Mouse (Mus musculus) limb, embryonic 11.5 days (tissue): Measurements from ENCODE around the gene Clgn. TPM values are rescaled to one million over a fixed set of nuclear protein-coding genes. Genes with fewer than 3 reads are reported as not detected.

Experiments
- ATAC-seq: fragments of 200-750 bp; cut with Nextera tagmentation; 2 replicates; pipeline ENCODE4 v1.8.0; 2017; ENCODE audit warnings: low read depth; ENCODE audit not compliant: insufficient number of reproducible peaks, low FRiP score, low TSS enrichment
- DNase-seq: peaks from one replicate; pipeline ENCODE4 v3.0.0-alpha.2; 2015; ENCODE audit warnings: low spot score
- H3K27ac ChIP-seq: fragments of 300-500 bp; sonication (generic); replicated peaks from 2 replicates; pipeline ENCODE4 v1.5.1; 2014; ENCODE audit warnings: low read depth, mild to moderate bottlenecking, low read length
- H3K27me3 ChIP-seq: fragments of 300-500 bp; sonication (generic); 2 replicates; pipeline ENCODE4 v1.6.1; 2014; ENCODE audit warnings: mild to moderate bottlenecking, low read length, mixed read lengths; ENCODE audit not compliant: control insufficient read depth, insufficient read depth
- H3K36me3 ChIP-seq: fragments of 300-500 bp; sonication (generic); 2 replicates; pipeline ENCODE4 v1.6.1; 2014; ENCODE audit warnings: mild to moderate bottlenecking, low read length, moderate library complexity, mixed read lengths; ENCODE audit not compliant: control insufficient read depth, insufficient read depth
- H3K4me1 ChIP-seq: fragments of 300-500 bp; sonication (generic); 2 replicates; pipeline ENCODE4 v1.6.1; 2014; ENCODE audit warnings: low read length, mixed read lengths; ENCODE audit not compliant: control insufficient read depth, insufficient read depth
- H3K4me2 ChIP-seq: fragments of 300-500 bp; sonication (generic); 2 replicates; pipeline ENCODE4 v1.6.1; 2014; ENCODE audit warnings: low read depth, mild to moderate bottlenecking, moderate library complexity; ENCODE audit not compliant: severe bottlenecking
- H3K4me3 ChIP-seq: fragments of 300-500 bp; sonication (generic); 2 replicates; pipeline ENCODE4 v1.5.1; 2014; ENCODE audit warnings: low read depth, low read length
- H3K9ac ChIP-seq: fragments of 300-500 bp; sonication (generic); 2 replicates; pipeline ENCODE4 v1.6.1; 2014; ENCODE audit warnings: mild to moderate bottlenecking, low read length
- H3K9me3 ChIP-seq: fragments of 300-500 bp; sonication (generic); 2 replicates; pipeline ENCODE4 v1.6.1; 2016; ENCODE audit warnings: low read length; ENCODE audit not compliant: control insufficient read depth
- WGBS: fragments of 180-500 bp; shearing (Covaris S2); extraction: QIAGEN DNeasy Blood & Tissue Kit; methylation state at CpG from one replicate; pipeline ENCODE4 v1.1.7; 2014; 5-methylcytosine and 5-hydroxymethylcytosine counted together
- polyA plus RNA-seq: library from polyadenylated mRNA; unstranded; fragments of >200 nt; fragmentation: Nextera tagmentation; extraction: Ambion mirVana; gene quantifications from 2 replicates; pipeline ENCODE4 v1.2.1, GENCODE M21; 2014

Clgn gene
- polyA plus RNA-seq, 1 experiment from 2014 or later: 2.7 TPM

DNA sequence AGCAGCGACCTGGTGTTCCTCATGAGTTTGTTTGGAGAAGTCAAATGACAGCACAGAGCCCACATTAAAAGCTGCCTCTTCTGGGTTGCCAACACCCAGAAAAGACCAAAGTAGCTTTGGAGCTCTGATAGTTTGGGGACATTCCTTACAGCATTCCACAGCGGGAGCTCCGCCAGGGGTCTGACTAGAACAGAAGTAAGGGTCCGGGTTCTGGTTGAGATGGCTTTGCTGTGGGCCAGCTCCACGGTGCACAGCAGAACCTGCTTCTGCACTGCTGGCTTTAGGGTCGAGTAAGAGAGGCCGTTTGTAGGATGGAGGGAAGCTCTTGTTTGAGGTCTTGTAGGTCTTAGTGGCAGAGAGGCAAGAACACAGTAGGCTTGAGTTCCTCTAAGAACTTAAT, 18.8 kb downstream of the Clgn start:
- no peaks in the 10 kb centered on the region for H3K27me3 ChIP-seq
- no peak overlapping the region for H3K4me3 ChIP-seq
- no peaks in the 10 kb centered on the region for H3K4me1 ChIP-seq
- DNase-seq: no peak
- H3K36me3 ChIP-seq: no peaks in the 10 kb centered on the region
- no peak for ATAC-seq
- WGBS: 75% methylated on average over 7 of the region's 7 CpGs
- no peak overlapping the region for H3K27ac ChIP-seq
- no peaks in the 10 kb centered on the region for H3K9me3 ChIP-seq
- no peak overlapping the region for H3K9ac ChIP-seq
- no peak overlapping the region for H3K4me2 ChIP-seq

DNA sequence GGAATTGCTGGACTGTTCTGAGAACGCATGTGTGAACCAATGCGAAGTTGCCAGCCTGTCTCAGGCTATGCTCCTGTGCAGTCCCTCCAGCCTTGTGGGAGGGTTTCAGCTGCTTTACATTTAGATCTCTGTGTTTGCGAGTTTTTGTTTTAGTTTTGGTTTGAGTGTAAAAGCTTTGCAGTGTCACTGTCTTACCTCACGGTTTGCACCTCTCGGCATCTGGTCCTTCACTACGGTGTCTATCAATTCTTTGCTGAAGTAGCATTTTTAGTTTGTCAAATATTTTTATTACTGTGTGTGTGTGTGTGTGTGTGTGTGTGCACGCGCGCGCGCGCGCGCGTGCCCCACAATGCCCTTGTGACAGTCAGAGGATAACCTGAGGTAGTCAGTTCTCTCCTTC, 27.2 kb downstream of the Clgn start:
- H3K36me3 ChIP-seq: no peaks in the 10 kb centered on the region
- DNase-seq (no peak), ATAC-seq (no peak)
- H3K9ac ChIP-seq: no peak overlapping the region
- H3K4me1 ChIP-seq: no peaks in the 10 kb centered on the region
- WGBS: 95% methylated on average over 15 of the region's 15 CpGs
- H3K4me3 ChIP-seq: no peak overlapping the region
- H3K27ac ChIP-seq: no peak overlapping the region
- H3K9me3 ChIP-seq: no peaks in the 10 kb centered on the region
- no peaks in the 10 kb centered on the region for H3K27me3 ChIP-seq
- H3K4me2 ChIP-seq: no peak overlapping the region

DNA sequence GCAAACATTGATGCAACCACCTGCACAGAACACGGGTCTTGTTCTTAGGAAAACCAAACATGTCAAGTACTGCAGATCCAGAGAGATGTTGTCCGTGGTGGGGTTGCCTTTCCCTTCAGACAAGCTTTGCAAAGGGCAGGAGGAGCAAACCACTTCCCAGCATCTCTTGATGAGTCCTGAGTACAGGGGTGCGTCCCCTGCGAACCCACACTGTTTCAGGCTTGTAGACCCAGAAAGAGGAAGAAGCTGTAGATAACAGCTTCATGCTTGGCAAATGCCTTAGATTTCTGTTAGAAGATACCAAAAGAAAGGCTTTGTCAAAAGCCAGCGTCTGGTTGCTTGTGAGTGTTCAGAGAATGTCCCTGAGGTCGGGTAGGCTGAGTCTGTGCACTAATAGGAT, 28.3 kb downstream of the Clgn start:
- no peak overlapping the region for H3K4me2 ChIP-seq
- no peaks in the 10 kb centered on the region for H3K9me3 ChIP-seq
- H3K4me3 ChIP-seq: no peak overlapping the region
- WGBS: 85% methylated on average over 6 of the region's 6 CpGs
- H3K9ac ChIP-seq: no peak overlapping the region
- H3K4me1 ChIP-seq: no peaks in the 10 kb centered on the region
- no peak for DNase-seq
- H3K27me3 ChIP-seq: no peaks in the 10 kb centered on the region
- ATAC-seq: no peak
- H3K27ac ChIP-seq: no peak overlapping the region
- H3K36me3 ChIP-seq: no peaks in the 10 kb centered on the region

DNA sequence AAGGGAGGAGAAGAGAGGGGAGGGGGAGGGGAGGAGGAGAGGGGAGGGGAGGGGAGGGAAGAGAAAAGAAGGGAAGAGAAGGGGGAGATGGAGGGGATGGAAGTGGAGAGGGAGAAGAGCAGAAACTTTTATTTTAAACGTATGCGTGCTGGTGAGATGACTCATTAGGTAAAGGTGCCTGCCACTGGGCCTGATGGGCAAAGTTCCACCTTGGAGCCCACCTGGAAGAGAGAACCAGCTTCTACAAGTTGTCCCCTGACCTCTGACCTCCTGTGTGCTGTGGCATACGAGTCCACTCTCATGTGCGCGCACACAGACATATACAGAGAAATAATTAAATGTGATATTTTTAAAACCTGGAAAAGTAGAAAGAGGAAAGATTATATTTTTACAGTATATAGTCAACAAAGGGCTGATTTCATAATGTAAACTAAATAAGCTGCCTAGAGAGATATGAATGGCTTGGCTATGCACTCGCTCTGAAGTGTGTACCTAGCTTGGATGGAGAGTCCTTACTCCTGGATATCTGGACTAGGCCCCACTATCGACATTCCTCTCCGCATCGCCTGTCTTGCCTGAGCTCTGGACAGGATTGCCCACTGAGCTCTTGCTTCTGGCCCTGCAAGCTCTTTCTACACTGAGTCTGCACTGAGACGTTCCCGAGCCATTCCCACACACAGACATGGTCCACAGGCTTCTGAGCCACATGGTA, 29.3 kb downstream of the Clgn start:
- WGBS: 94% methylated on average over 11 of the region's 11 CpGs
- DNase-seq: no peak
- H3K27me3 ChIP-seq: no peaks in the 10 kb centered on the region

DNA sequence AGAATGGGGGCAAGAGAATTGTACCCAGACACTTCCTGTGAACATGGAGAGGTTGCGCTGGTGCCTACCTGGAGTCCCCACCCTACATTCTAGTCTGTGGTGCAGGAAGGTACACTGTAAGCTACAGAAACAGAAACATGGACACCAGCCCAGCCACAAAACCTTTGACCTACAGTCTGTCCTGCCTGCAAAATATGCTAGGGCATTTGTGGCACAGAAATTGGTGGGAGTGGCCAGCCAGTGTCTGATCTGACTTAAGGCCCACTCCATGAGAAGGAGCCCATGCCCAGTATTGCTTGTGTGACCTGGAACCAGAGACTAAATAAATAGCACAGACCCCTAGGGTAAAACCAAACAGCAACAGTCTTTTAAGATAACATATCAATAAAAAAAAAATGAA, 31.7 kb downstream of the Clgn start:
- Histone ChIP-seq H3K27ac (no peak overlapping the region), H3K4me2 (no peak overlapping the region), H3K9ac (no peak overlapping the region), H3K27me3 (no peaks in the 10 kb centered on the region), H3K9me3 (no peaks in the 10 kb centered on the region), H3K36me3 (no peaks in the 10 kb centered on the region), H3K4me3 (no peak overlapping the region), H3K4me1 (no peaks in the 10 kb centered on the region)
- WGBS: 95% methylated on average over 1 of the region's 1 CpGs
- DNase-seq (no peak), ATAC-seq (no peak)

More for the DNA sequence above, 29.3 kb downstream of the Clgn start:
- Histone ChIP-seq H3K27ac (no peak overlapping the region), H3K4me2 (no peak overlapping the region), H3K4me3 (no peak overlapping the region), H3K9me3 (no peaks in the 10 kb centered on the region), H3K4me1 (no peaks in the 10 kb centered on the region), H3K36me3 (no peaks in the 10 kb centered on the region), H3K9ac (no peak overlapping the region)
- ATAC-seq: no peak

DNA sequence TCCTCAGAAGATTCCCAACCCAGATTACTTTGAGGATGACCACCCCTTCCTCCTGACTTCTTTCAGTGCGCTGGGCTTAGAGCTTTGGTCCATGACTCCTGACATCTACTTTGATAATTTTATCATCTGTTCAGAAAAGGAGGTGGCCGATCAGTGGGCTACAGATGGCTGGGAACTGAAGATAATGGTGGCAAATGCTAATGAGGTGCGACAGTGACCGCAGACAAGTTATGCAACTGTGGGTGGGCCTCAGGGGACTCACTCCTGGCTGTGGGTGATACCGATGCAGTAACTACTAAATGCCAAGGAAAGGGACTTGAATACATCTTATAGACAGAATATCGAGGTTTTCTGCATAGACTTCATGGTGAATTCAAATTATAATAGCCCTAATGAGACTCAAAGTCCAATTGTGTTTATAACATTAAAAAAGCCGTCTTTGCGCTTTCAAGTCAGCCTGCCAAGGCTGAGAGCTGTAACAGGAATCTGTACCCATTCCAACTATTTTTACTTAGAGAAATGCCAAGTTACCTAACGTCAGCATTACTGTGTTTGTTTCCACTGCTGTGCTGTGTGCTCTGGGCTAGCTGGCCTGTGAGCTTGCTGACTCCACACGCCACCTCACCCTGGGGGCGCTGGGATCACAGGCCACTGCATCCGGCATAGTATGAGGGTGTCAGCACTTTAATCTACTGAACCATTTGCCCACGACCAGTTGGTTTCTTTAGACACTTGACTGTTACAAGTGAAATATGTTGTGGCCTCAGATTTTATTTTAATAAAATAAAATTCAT, 33.6 kb downstream of the Clgn start:
- Histone ChIP-seq H3K27ac (no peak overlapping the region), H3K9me3 (no peaks in the 10 kb centered on the region)

DNA sequence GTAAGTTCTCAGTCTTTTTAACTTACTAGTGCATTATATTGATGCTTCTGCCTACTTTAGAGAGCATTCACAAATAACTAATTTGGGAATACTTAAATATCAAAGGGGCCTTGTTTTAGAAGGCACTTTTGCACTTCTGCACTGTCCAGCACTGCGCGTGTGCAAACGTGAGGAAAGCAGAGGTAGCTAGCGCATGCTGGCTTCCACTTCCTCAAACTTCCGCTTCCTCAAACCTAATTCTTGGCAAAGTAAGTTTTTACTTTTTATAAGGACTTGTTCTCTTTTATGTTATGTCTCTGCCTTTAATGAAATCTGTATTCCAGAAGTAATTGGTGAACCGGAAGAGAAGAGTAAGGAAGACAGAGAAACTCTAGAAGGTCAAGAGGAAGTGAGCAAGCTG, 35.5 kb downstream of the Clgn start:
- no peak for DNase-seq
- Histone ChIP-seq H3K4me2 (no peak overlapping the region), H3K4me1 (no peaks in the 10 kb centered on the region), H3K4me3 (no peak overlapping the region), H3K36me3 (no peaks in the 10 kb centered on the region), H3K27me3 (no peaks in the 10 kb centered on the region), H3K27ac (no peak overlapping the region), H3K9ac (no peak overlapping the region), H3K9me3 (no peaks in the 10 kb centered on the region)
- no peak for ATAC-seq
- 93% methylated on average over 6 of the region's 6 CpGs for WGBS

More for the DNA sequence above, 33.6 kb downstream of the Clgn start:
- H3K4me1 ChIP-seq: no peaks in the 10 kb centered on the region
- no peaks in the 10 kb centered on the region for H3K36me3 ChIP-seq
- H3K4me2 ChIP-seq: no peak overlapping the region
- no peaks in the 10 kb centered on the region for H3K27me3 ChIP-seq
- no peak for ATAC-seq
- no peak overlapping the region for H3K9ac ChIP-seq
- WGBS: 76% methylated on average over 13 of the region's 13 CpGs
- H3K4me3 ChIP-seq: no peak overlapping the region
- DNase-seq: no peak

DNA sequence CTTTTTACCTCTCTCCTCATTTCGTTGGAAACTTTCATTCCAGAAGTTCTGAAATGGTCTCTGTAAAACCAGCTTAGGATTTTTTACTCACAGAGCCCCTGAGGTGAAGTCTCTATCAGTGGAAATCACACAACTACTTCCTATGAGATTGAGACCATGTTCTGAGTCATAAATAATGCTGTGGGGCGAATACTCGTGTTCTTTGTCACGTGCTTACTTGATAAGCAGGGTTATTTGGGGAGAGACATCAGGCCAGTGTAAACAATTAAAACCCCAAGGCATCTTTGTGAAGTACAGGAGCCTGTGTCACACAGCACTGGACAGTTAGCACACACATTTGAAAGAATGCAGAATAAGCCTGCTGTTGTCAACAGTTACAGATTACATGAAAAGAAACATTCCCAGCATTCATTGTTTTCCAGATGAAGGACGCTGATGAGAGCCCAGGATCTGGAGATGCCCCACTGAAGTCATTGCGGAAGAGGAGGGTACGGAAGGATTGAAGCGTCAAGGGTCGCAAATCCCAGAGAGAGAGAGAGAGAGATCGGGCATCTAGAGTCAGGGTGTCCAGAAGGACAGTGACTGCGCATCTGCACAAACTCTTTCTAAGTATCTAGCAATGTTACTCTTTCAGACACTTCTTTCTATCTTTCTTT, 36.6 kb downstream of the Clgn start:
- WGBS: 80% methylated on average over 11 of the region's 11 CpGs
- H3K9ac ChIP-seq: no peak overlapping the region
- no peak overlapping the region for H3K4me2 ChIP-seq
- ATAC-seq: no peak
- H3K4me1 ChIP-seq: no peaks in the 10 kb centered on the region
- no peaks in the 10 kb centered on the region for H3K9me3 ChIP-seq
- no peak overlapping the region for H3K27ac ChIP-seq
- H3K4me3 ChIP-seq: no peak overlapping the region
- DNase-seq: no peak
- no peaks in the 10 kb centered on the region for H3K27me3 ChIP-seq
- H3K36me3 ChIP-seq: no peaks in the 10 kb centered on the region
